Mouse (Mus musculus) midbrain, postnatal 0 days (tissue): ENCODE data around the gene Actn3. TPM values are rescaled to one million over a fixed set of nuclear protein-coding genes. Genes with fewer than 3 reads are reported as not detected.
A peak's percentile ranks its signal among the peaks of the same experiment; 100 is the strongest.
"Not testable (repeated sequence)": the region's sequence is repeated elsewhere in the genome, so short reads cannot be mapped to it uniquely, and the experiment has no call there.

Source experiments
- ATAC-seq: fragments of 200-750 bp; cut with Nextera tagmentation; 2 replicates; pipeline ENCODE4 v1.8.0; 2017; ENCODE audit warnings: moderate number of reproducible peaks, mild to moderate bottlenecking, moderate TSS enrichment, moderate library complexity; ENCODE audit not compliant: low FRiP score
- DNase-seq: peaks from one replicate; pipeline ENCODE4 v3.0.0-alpha.2; 2015; ENCODE audit warnings: low spot score
- H3K27ac ChIP-seq: fragments of 300-500 bp; sonication (generic); 2 replicates; pipeline ENCODE4 v1.5.1; 2014; ENCODE audit warnings: low read depth, mild to moderate bottlenecking, low read length, mixed read lengths
- H3K27me3 ChIP-seq: fragments of 300-500 bp; sonication (generic); 2 replicates; pipeline ENCODE4 v1.6.1; 2014; ENCODE audit warnings: low read length, control low read depth, mixed read lengths; ENCODE audit not compliant: insufficient read depth
- H3K36me3 ChIP-seq: fragments of 300-500 bp; sonication (generic); 2 replicates; pipeline ENCODE4 v1.6.1; 2014; ENCODE audit warnings: low read length, control low read depth, mixed read lengths; ENCODE audit not compliant: insufficient read depth
- H3K4me1 ChIP-seq: fragments of 300-500 bp; sonication (generic); 2 replicates; pipeline ENCODE4 v1.6.1; 2014; ENCODE audit warnings: mild to moderate bottlenecking, control low read depth, antibody characterized with exemption, low read length, mixed read lengths; ENCODE audit not compliant: insufficient read depth
- H3K4me2 ChIP-seq: fragments of 300-500 bp; sonication (generic); 2 replicates; pipeline ENCODE4 v1.6.1; 2014; ENCODE audit warnings: low read depth, mild to moderate bottlenecking, low read length, mixed read lengths; ENCODE audit not compliant: poor library complexity, severe bottlenecking
- H3K4me3 ChIP-seq: fragments of 300-500 bp; sonication (generic); 2 replicates; pipeline ENCODE4 v1.5.1; 2014; ENCODE audit warnings: low read depth, mild to moderate bottlenecking, low read length, moderate library complexity
- H3K9ac ChIP-seq: fragments of 300-500 bp; sonication (generic); replicated peaks from 2 replicates; pipeline ENCODE4 v1.6.1; 2014; ENCODE audit warnings: mild to moderate bottlenecking, low read length, moderate library complexity, mixed read lengths; ENCODE audit not compliant: poor library complexity, severe bottlenecking
- H3K9me3 ChIP-seq: fragments of 300-500 bp; sonication (generic); 2 replicates; pipeline ENCODE4 v1.6.1; 2016; ENCODE audit warnings: low read length, control low read depth
- CTCF ChIP-seq: IDR thresholded peaks from 2 replicates; pipeline ENCODE4 v1.5.1; 2016; ENCODE audit warnings: antibody characterized with exemption, mild to moderate bottlenecking
- WGBS: fragments of 180-500 bp; shearing (Covaris S2); extraction: QIAGEN DNeasy Blood & Tissue Kit; methylation state at CpG from one replicate; pipeline ENCODE4 v1.1.7; 2014; 5-methylcytosine and 5-hydroxymethylcytosine counted together
- polyA plus RNA-seq: library from polyadenylated mRNA; unstranded; fragments of >200 nt; fragmentation: Nextera tagmentation; extraction: Ambion mirVana; gene quantifications from 2 replicates; pipeline ENCODE4 v1.2.1, GENCODE M21; 2015
- total RNA-seq: library from RNA; depleted of rRNA; stranded (reverse); fragments of >200 nt; gene quantifications from 2 replicates; pipeline ENCODE4 v1.2.3, GENCODE M21; 2014

Actn3 gene
- total and polyA plus RNA-seq, 2 experiments from 2014 or later, result 4.4 to 5.3 TPM

- 67% methylated on average over 16 of the region's 16 CpGs for WGBS
These were observed 49.1 kb downstream of the Actn3 start for GRCm38 (mm10) chr19:4828444-4829114.

DNA sequence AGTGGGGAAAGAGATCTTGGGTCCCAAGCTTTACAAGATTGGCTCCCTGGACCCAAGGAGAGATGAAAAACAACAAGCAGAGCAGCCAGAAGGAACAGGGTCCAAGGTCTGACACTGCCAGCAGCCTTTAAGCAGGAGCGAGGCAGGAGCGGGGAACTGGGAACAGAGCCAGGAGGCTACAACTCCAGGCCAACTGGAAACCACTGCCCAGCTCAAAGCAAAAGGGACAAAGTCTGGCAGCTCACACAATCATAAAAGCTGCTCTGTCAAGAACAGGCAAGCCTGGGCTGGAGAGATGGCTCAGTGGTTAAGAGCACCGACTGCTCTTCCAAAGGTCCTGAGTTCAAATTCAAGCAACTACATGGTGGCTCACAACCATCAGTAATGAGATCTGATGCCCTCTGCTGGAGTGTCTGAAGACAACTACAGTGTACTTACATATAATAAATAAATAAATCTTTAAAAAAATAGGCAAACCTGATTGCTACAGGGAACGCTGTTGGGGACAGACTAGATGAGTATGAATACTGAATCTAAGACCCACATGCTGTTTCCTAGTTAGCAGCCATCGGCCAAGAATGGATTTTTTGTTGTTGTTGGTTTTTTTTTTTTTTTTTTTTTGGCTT, 56.9 kb downstream of the Actn3 start:
- H3K36me3 ChIP-seq, result peaks cover 9% of the 10 kb centered on the region; the same call in 1 of the 2 replicates
- H3K9ac ChIP-seq, result no peak overlapping the region
- H3K27ac ChIP-seq, result no peak overlapping the region
- no peak overlapping the region for H3K4me2 ChIP-seq
- WGBS, result 64% methylated on average over 5 of the region's 5 CpGs
- no peaks in the 10 kb centered on the region for H3K4me1 ChIP-seq
- peak; percentile 46 for TF ChIP-seq CTCF
- peak; percentile 89 for DNase-seq
- no peaks in the 10 kb centered on the region for H3K27me3 ChIP-seq
- H3K4me3 ChIP-seq, result no peak overlapping the region
- ATAC-seq, result 0 out of 2 replicates have a peak, but pooled peaks have one; percentile 41
- no peaks in the 10 kb centered on the region for H3K9me3 ChIP-seq

More at GRCm38 (mm10) chr19:4828444-4829114, 49.1 kb downstream of the Actn3 start:
- DNase-seq (no peak), ATAC-seq (no peak)
- Histone ChIP-seq H3K9ac (no peak overlapping the region), H3K4me2 (no peak overlapping the region), H3K4me3 (no peak overlapping the region), H3K9me3 (no peaks in the 10 kb centered on the region), H3K27me3 (no peaks in the 10 kb centered on the region), H3K4me1 (no peaks in the 10 kb centered on the region), H3K27ac (no peak overlapping the region), H3K36me3 (peaks cover 19% of the 10 kb centered on the region)
- TF ChIP-seq CTCF, result no peak

DNA sequence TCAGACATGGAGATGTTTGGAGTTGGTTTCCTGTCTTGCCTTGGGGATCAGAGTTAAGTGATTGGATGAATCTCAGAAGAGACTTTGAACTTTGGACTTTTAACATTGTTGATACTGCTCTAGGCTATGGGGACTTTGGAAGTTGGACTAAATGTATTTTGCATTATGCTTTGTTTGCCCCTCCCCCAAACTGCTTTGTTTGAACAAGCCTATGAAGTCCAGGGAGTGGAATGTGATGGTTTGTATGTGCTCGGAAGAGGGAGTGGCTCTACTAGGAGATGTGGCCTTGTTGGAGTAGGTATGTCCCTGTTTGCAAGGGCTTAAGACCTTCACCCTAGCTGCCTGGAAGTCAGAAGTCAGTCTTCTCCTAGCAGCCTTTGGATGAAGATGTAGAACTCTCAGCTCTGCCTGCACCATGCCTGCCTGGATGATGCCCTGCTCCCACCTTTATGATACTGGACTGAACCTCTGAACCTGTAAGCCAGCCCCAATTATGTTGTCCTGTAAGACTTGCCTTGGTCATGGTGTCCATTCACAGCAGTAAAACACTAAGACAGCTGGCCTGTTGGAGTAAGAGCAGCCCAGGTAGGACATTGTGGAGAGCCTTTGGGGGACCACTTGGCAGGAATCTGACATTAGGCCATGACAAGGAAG, 60.4 kb downstream of the Actn3 start:
- no peak for TF ChIP-seq CTCF
- Histone ChIP-seq H3K4me3 (no peak overlapping the region), H3K9ac (no peak overlapping the region), H3K36me3 (no peaks in the 10 kb centered on the region), H3K27me3 (no peaks in the 10 kb centered on the region), H3K4me1 (no peaks in the 10 kb centered on the region), H3K9me3 (no peaks in the 10 kb centered on the region), H3K4me2 (no peak overlapping the region), H3K27ac (no peak overlapping the region)
- ATAC-seq, result no peak
- WGBS, result 70% methylated on average over 1 of the region's 1 CpGs
- no peak for DNase-seq

DNA sequence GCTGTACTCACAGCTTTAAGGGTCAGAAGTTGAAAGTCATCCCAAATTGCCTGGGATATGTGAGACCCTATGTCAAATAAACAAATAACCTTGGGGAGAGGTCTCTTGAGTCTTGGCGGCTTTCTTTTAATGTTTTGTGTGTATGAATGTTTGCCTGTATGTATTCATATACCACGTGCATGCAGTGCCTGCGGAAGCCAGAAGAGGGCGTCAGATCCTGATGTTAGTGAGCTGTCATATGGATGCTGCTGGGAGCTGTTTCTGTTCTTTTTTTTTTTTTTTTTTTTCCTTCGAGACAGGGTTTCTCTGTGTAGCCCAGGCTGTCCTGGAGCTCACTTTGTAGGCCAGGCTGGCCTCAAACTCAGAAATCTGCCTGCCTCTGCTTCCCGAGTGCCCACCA, 64.7 kb downstream of the Actn3 start:
- no peak overlapping the region for H3K4me2 ChIP-seq
- ATAC-seq (no peak), DNase-seq (no peak)
- H3K27me3 ChIP-seq, result no peaks in the 10 kb centered on the region
- no peak overlapping the region for H3K4me3 ChIP-seq
- 84% methylated on average over 6 of the region's 6 CpGs for WGBS
- no peaks in the 10 kb centered on the region for H3K36me3 ChIP-seq
- no peak overlapping the region for H3K27ac ChIP-seq
- H3K9ac ChIP-seq, result no peak overlapping the region
- peaks cover 13% of the 10 kb centered on the region; the same call in 1 of the 2 replicates for H3K4me1 ChIP-seq
- H3K9me3 ChIP-seq, result no peaks in the 10 kb centered on the region
- peak; percentile 55 for TF ChIP-seq CTCF

DNA sequence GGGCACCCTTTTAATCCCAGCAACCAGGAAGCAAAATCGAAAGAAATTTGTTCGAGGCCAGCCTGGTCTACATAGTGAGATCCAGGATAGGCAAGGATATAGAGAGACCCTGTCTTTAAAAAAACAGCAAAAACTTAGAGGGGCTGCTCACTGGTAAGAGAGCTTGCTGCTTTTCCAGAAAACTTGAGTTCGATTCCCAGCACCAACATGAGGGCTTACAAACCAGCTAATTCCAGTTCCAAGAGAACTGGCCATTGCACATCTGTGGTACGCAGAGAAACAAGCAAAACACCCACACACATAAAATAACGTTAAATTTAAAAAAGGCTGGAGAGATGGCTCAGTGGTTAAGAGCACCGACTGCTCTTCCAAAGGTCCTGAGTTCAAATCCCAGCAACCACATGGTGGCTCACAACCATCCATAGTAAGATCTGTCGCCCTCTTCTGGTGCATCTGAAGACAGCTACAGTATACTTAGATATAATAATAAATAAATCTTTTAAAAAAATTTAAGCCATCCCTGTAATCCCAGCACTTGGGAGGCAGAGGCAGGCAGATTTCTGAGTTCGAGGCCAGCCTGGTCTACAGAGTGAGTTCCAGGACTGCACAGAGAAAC, 65.3 kb downstream of the Actn3 start:
- H3K27me3 ChIP-seq, H3K9me3 ChIP-seq, H3K36me3 ChIP-seq, ATAC-seq, DNase-seq: not testable (repeated sequence)
- peak overlapping the region; percentile 81 for H3K27ac ChIP-seq
- H3K4me3 ChIP-seq, result peak overlapping the region; percentile 83
- WGBS, result 79% methylated on average over 8 of the region's 8 CpGs
- peaks cover 13% of the 10 kb centered on the region; the same call in 1 of the 2 replicates for H3K4me1 ChIP-seq
- 0 out of 2 replicates have a peak, but pooled peaks have one; percentile 29 for TF ChIP-seq CTCF
- H3K9ac ChIP-seq, result peak overlapping the region; percentile 64
- H3K4me2 ChIP-seq, result peak overlapping the region; percentile 76
